Mouse (Mus musculus): ENCODE results near the gene Ppil4. TPM values are rescaled to one million over a fixed set of nuclear protein-coding genes. Genes with fewer than 3 reads are reported as not detected.
A peak's percentile ranks its signal among the peaks of the same experiment; 100 is the strongest.

The Ppil4 gene
- polyA plus RNA-seq, 1 experiment from 2014 or later: 47.3 TPM

DNA sequence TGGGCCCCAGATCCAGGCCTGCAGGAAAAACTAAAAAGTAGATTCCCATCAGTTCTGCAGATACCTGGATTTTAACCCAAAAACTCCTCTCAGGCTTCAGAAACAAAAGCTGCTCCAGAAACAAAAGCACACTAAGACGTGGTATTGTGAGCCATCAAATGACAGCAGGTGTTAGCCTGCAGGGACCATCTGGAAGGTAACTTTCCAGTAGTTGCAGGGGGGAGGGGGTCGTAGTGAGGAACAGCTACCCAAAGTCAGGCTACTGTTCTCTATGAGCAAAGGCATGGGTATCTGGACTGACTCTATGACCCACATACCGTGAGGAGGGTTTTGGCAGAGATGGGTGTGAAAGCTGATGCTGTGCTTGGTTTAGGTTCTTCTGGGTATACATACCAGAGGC is 48.1 kb downstream of the Ppil4 start:
- ATAC-seq (ENCODE audit: insufficient number of reproducible peaks, insufficient read depth, low FRiP score, low TSS enrichment): no peak
- Histone ChIP-seq H3K4me3 (no peak overlapping the region), H3K27me3 (no peaks in the 10 kb centered on the region), H3K36me3 (no peaks in the 10 kb centered on the region), H3K27ac (no peak overlapping the region), H3K4me2 (replicated peaks) (no peak overlapping the region), H3K4me1 (0 out of 2 replicates have a peak, but pooled peaks cover 3% of the 10 kb centered on the region), H3K9ac (no peak overlapping the region), H3K9me3 (no peaks in the 10 kb centered on the region)
- WGBS: 50% methylated on average over 3 of the region's 3 CpGs

DNA sequence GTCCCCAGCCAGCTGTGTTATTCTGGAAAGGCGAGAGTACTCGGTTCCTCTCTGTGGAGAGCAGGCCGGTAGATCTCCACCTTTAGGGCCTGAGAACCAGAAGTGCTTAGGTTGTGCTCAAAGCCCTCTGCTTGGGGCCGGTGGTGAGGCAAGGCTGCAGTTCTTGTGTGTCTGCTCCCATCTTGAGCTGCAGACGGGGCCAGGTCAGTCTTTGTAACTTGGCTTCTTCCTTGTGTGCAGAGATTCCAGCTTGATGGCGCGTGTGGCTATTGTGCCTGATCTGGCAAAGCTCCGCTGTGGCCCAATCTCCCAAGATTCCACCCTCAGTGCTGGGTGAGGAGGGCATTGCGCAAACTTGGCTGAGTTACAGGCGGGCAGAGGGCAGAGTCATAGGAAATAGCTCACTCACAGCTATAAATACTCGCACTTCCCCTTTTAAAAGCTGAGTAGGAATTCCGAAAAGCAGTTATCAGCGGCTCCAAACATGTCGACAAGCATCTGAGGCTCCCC is 48.9 kb downstream of the Ppil4 start:
- no peak for ATAC-seq (ENCODE audit: insufficient number of reproducible peaks, insufficient read depth, low FRiP score, low TSS enrichment)
- Histone ChIP-seq H3K27ac (no peak overlapping the region), H3K4me1 (0 out of 2 replicates have a peak, but pooled peaks cover 3% of the 10 kb centered on the region), H3K9me3 (no peaks in the 10 kb centered on the region), H3K36me3 (no peaks in the 10 kb centered on the region), H3K4me2 (replicated peaks) (no peak overlapping the region), H3K9ac (no peak overlapping the region), H3K27me3 (no peaks in the 10 kb centered on the region), H3K4me3 (no peak overlapping the region)
- WGBS: 78% methylated on average over 14 of the region's 14 CpGs

GRCm38 (mm10) chr10:7843181-7843580 is 50.5 kb downstream of the Ppil4 start:
- Histone ChIP-seq H3K4me2 (replicated peaks) (no peak overlapping the region), H3K9ac (no peak overlapping the region), H3K9me3 (no peaks in the 10 kb centered on the region), H3K4me1 (0 out of 2 replicates have a peak, but pooled peaks cover 3% of the 10 kb centered on the region), H3K36me3 (no peaks in the 10 kb centered on the region), H3K27me3 (no peaks in the 10 kb centered on the region), H3K27ac (no peak overlapping the region), H3K4me3 (no peak overlapping the region)
- ATAC-seq (ENCODE audit: insufficient number of reproducible peaks, insufficient read depth, low FRiP score, low TSS enrichment): no peak
- WGBS: 86% methylated on average over 4 of the region's 4 CpGs

- no peaks in the 10 kb centered on the region for H3K27me3 ChIP-seq
- H3K4me1 ChIP-seq: no peaks in the 10 kb centered on the region
- no peak overlapping the region for H3K4me3 ChIP-seq
- H3K4me2 ChIP-seq (replicated peaks): no peak overlapping the region
- no peaks in the 10 kb centered on the region for H3K36me3 ChIP-seq
- no peaks in the 10 kb centered on the region for H3K9me3 ChIP-seq
- 77% methylated on average over 4 of the region's 4 CpGs for WGBS
- ATAC-seq (ENCODE audit: insufficient number of reproducible peaks, insufficient read depth, low FRiP score, low TSS enrichment): no peak
- H3K9ac ChIP-seq: no peak overlapping the region
- no peak overlapping the region for H3K27ac ChIP-seq
Measured at GRCm38 (mm10) chr10:7844161-7844560, 51.5 kb downstream of the Ppil4 start.

GRCm38 (mm10) chr10:7845136-7845535 is 52.4 kb downstream of the Ppil4 start:
- H3K9ac ChIP-seq: no peak overlapping the region
- no peak overlapping the region for H3K27ac ChIP-seq
- no peaks in the 10 kb centered on the region for H3K9me3 ChIP-seq
- no peak for ATAC-seq (ENCODE audit: insufficient number of reproducible peaks, insufficient read depth, low FRiP score, low TSS enrichment)
- no peaks in the 10 kb centered on the region for H3K27me3 ChIP-seq
- H3K4me1 ChIP-seq: no peaks in the 10 kb centered on the region
- no peaks in the 10 kb centered on the region for H3K36me3 ChIP-seq
- H3K4me2 ChIP-seq (replicated peaks): no peak overlapping the region
- WGBS: 74% methylated on average over 8 of the region's 8 CpGs
- no peak overlapping the region for H3K4me3 ChIP-seq

- Histone ChIP-seq H3K4me2 (replicated peaks) (no peak overlapping the region), H3K9ac (no peak overlapping the region), H3K9me3 (no peaks in the 10 kb centered on the region), H3K27me3 (no peaks in the 10 kb centered on the region), H3K4me1 (no peaks in the 10 kb centered on the region), H3K27ac (no peak overlapping the region), H3K4me3 (no peak overlapping the region), H3K36me3 (no peaks in the 10 kb centered on the region)
- ATAC-seq (ENCODE audit: insufficient number of reproducible peaks, insufficient read depth, low FRiP score, low TSS enrichment): no peak
- WGBS: 84% methylated on average over 4 of the region's 4 CpGs
Measured at GRCm38 (mm10) chr10:7845991-7846390, 53.3 kb downstream of the Ppil4 start.

- H3K36me3 ChIP-seq: no peaks in the 10 kb centered on the region
- 82% methylated on average over 2 of the region's 2 CpGs for WGBS
- no peak overlapping the region for H3K4me2 ChIP-seq (replicated peaks)
- no peak overlapping the region for H3K9ac ChIP-seq
- H3K9me3 ChIP-seq: no peaks in the 10 kb centered on the region
- ATAC-seq (ENCODE audit: insufficient number of reproducible peaks, insufficient read depth, low FRiP score, low TSS enrichment): no peak
- H3K27me3 ChIP-seq: no peaks in the 10 kb centered on the region
- H3K4me1 ChIP-seq: no peaks in the 10 kb centered on the region
- H3K4me3 ChIP-seq: no peak overlapping the region
- no peak overlapping the region for H3K27ac ChIP-seq
Measured at GRCm38 (mm10) chr10:7847166-7847605, 54.5 kb downstream of the Ppil4 start.

DNA sequence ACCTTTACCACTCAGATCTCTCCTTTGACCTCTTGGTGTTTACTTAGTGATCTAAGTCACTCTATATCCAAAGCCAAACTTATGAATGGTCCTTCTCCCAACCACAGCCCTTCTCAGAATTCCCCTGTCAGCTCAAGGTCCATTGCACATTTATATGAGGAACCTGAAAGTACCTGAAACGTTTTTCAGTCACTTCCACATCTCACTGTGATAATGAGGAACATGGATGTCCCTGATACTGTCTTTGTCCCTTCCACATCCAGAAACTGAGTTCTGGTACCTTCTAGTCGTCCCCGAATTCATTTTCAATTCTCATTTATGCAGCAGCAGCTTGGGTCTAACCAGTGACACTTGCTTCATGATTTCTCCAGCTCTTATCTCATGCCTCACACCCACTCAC is 59.2 kb downstream of the Ppil4 start:
- H3K27me3 ChIP-seq: no peaks in the 10 kb centered on the region
- no peaks in the 10 kb centered on the region for H3K4me1 ChIP-seq
- no peak overlapping the region for H3K27ac ChIP-seq
- no peaks in the 10 kb centered on the region for H3K9me3 ChIP-seq
- H3K4me3 ChIP-seq: no peak overlapping the region
- no peak for ATAC-seq (ENCODE audit: insufficient number of reproducible peaks, insufficient read depth, low FRiP score, low TSS enrichment)
- no peak overlapping the region for H3K9ac ChIP-seq
- H3K4me2 ChIP-seq (replicated peaks): no peak overlapping the region
- 69% methylated on average over 3 of the region's 3 CpGs for WGBS
- H3K36me3 ChIP-seq: no peaks in the 10 kb centered on the region

DNA sequence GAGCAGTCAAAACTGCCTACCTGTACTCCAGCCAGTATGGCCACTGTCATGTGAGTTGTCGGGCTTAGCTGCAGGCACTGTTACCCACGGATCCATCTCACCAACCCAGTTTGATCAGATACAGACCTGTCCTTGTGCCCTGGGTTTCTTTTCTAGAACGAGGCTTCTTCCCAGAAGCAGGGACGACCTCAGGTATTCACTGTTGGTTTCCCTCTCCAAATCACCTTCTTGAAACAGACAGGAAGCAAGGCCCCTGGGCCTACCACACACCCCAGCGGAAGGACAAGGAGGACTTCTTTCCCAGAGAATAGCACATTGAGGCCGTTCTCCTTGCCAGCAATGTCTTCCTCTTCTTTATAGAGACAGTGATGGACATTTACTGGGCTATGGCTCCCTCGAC is 67.8 kb downstream of the Ppil4 start:
- no peak for ATAC-seq (ENCODE audit: insufficient number of reproducible peaks, insufficient read depth, low FRiP score, low TSS enrichment)
- Histone ChIP-seq H3K4me3 (no peak overlapping the region), H3K9ac (no peak overlapping the region), H3K9me3 (no peaks in the 10 kb centered on the region), H3K36me3 (no peaks in the 10 kb centered on the region), H3K27me3 (no peaks in the 10 kb centered on the region), H3K4me2 (replicated peaks) (no peak overlapping the region), H3K4me1 (no peaks in the 10 kb centered on the region), H3K27ac (no peak overlapping the region)
- 84% methylated on average over 7 of the region's 7 CpGs for WGBS

- Histone ChIP-seq H3K27me3 (peaks cover 4% of the 10 kb centered on the region), H3K9me3 (no peaks in the 10 kb centered on the region), H3K4me1 (no peaks in the 10 kb centered on the region), H3K9ac (no peak overlapping the region), H3K27ac (0 out of 2 replicates have a peak overlapping the region, but pooled peaks have one; percentile 30), H3K4me3 (no peak overlapping the region), H3K4me2 (replicated peaks) (no peak overlapping the region), H3K36me3 (no peaks in the 10 kb centered on the region)
- no peak for ATAC-seq (ENCODE audit: insufficient number of reproducible peaks, insufficient read depth, low FRiP score, low TSS enrichment)
- 66% methylated on average over 14 of the region's 14 CpGs for WGBS
Measured at GRCm38 (mm10) chr10:7861259-7861936, 68.7 kb downstream of the Ppil4 start.

DNA sequence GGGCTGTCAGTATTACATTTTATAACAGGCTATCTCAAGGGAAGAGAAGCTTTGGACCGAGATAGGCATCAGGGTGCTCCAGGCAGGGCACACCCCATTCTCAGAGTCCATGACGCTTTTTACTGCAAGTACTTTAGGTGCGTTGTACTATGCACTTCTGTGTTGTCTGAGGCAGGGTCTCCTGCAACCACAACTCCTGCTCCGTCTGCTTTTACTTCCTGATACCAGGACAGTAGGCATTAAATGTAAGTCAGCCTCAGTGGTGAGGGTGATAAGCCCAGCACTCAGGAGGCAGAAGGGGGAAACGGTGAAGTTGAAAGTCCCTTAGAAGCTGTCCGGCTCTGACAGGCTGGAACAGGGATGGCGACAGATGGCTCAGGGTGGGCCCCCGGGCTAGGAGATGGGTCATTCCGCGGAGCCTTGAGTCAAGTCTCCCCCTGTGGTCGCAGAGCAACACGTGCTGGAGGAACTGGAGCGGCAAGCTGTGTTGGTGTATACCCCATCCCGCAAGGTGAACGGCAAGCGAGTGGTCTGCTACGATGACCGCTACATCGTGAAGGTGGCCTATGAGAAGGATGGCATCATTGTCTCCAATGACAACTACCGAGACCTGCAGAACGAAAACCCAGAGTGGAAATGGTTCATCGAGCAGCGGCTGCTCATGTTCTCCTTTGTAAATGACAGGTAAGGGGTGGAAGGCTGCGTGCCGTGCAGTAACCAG is 69.4 kb downstream of the Ppil4 start:
- Histone ChIP-seq H3K27ac (0 out of 2 replicates have a peak overlapping the region, but pooled peaks have one; percentile 30), H3K4me2 (replicated peaks) (no peak overlapping the region), H3K9me3 (no peaks in the 10 kb centered on the region), H3K27me3 (peaks cover 10% of the 10 kb centered on the region), H3K4me3 (no peak overlapping the region), H3K4me1 (no peaks in the 10 kb centered on the region), H3K9ac (no peak overlapping the region), H3K36me3 (no peaks in the 10 kb centered on the region)
- ATAC-seq (ENCODE audit: insufficient number of reproducible peaks, insufficient read depth, low FRiP score, low TSS enrichment): no peak
- WGBS: 90% methylated on average over 25 of the region's 25 CpGs

GRCm38 (mm10) chr10:7863411-7863810 is 70.7 kb downstream of the Ppil4 start:
- WGBS: 94% methylated on average over 6 of the region's 6 CpGs
- Histone ChIP-seq H3K27me3 (peaks cover 22% of the 10 kb centered on the region), H3K9me3 (no peaks in the 10 kb centered on the region), H3K4me3 (no peak overlapping the region), H3K9ac (no peak overlapping the region), H3K4me1 (no peaks in the 10 kb centered on the region), H3K27ac (no peak overlapping the region), H3K4me2 (replicated peaks) (no peak overlapping the region), H3K36me3 (no peaks in the 10 kb centered on the region)
- no peak for ATAC-seq (ENCODE audit: insufficient number of reproducible peaks, insufficient read depth, low FRiP score, low TSS enrichment)

Data from embryonic facial prominence, embryonic 12.5 days (tissue).